Mouse (Mus musculus): Measurements from ENCODE around the gene Adnp. TPM values are rescaled to one million over a fixed set of nuclear protein-coding genes. Genes with fewer than 3 reads are reported as not detected.

Adnp gene
- 10 to 100 TPM; 81.3 to 94.6 TPM for total RNA-seq (2021)
- long read RNA-seq, experiment 1, full-length matches to known transcripts = 1 of 3 reads
- long read RNA-seq, experiment 1, partial matches to known transcripts = 1 of 3 reads
- long read RNA-seq, experiment 1, other reads (novel, unspliced or antisense) = 1 of 3 reads
- long read RNA-seq, experiment 2, full-length matches to known transcripts = 13 of 20 reads
- long read RNA-seq, experiment 2, partial matches to known transcripts = 3 of 20 reads
- long read RNA-seq, experiment 2, other reads (novel, unspliced or antisense) = 4 of 20 reads

- peak; percentile 94 to 96 for DNase-seq (ENCODE audit: low spot score in 2 of 2)
Measured at GRCm38 (mm10) chr2:168206725-168207644, at the start of gene Adnp. Gene Adnp (minus strand): TSS chr2:168207112.

- no peak for DNase-seq (ENCODE audit: low spot score in 2 of 2)
Measured at GRCm38 (mm10) chr2:168256506-168256905, 49.6 kb upstream of the Adnp start.

- no peak for DNase-seq (ENCODE audit: low spot score in 2 of 2)
Measured at GRCm38 (mm10) chr2:168253822-168254221, 46.9 kb upstream of the Adnp start.

- DNase-seq (ENCODE audit: low spot score in 2 of 2) = no peak
Measured at GRCm38 (mm10) chr2:168252639-168253292, 45.9 kb upstream of the Adnp start.

- peak; percentile 48 to 72 for DNase-seq (ENCODE audit: low spot score in 2 of 2)
Measured at GRCm38 (mm10) chr2:168250270-168250669, 43.4 kb upstream of the Adnp start.

- DNase-seq (ENCODE audit: low spot score in 2 of 2) = no peak
Measured at GRCm38 (mm10) chr2:168248856-168249245, 41.9 kb upstream of the Adnp start.

GRCm38 (mm10) chr2:168248167-168248855 is 41.4 kb upstream of the Adnp start:
- DNase-seq (ENCODE audit: low spot score in 2 of 2) = no peak

- no peak for DNase-seq (ENCODE audit: low spot score in 2 of 2)
Measured at GRCm38 (mm10) chr2:168245571-168245970, 38.7 kb upstream of the Adnp start.

- no peak for DNase-seq (ENCODE audit: low spot score in 2 of 2)
Measured at GRCm38 (mm10) chr2:168243278-168243677, 36.4 kb upstream of the Adnp start.

- DNase-seq (ENCODE audit: low spot score in 2 of 2) = no peak
Measured at GRCm38 (mm10) chr2:168242841-168243240, 35.9 kb upstream of the Adnp start.

- no peak for DNase-seq (ENCODE audit: low spot score in 2 of 2)
Measured at GRCm38 (mm10) chr2:168238335-168238734, 31.4 kb upstream of the Adnp start.

GRCm38 (mm10) chr2:168233286-168233685 is 26.4 kb upstream of the Adnp start:
- no peak for DNase-seq (ENCODE audit: low spot score in 2 of 2)

- no peak for DNase-seq (ENCODE audit: low spot score in 2 of 2)
Measured at GRCm38 (mm10) chr2:168231471-168231829, 24.5 kb upstream of the Adnp start.

GRCm38 (mm10) chr2:168230773-168231470 is 24.0 kb upstream of the Adnp start:
- peak in 1 of 2 experiments; percentile 6 for DNase-seq (ENCODE audit: low spot score in 2 of 2)

GRCm38 (mm10) chr2:168230026-168230728 is 23.3 kb upstream of the Adnp start, which contains the start of the genes Gm20716, Dpm1 and Mocs3:
Gene Gm20716 (minus strand): TSS chr2:168230364.
Gene Dpm1 (minus strand): TSS chr2:168230591.
Gene Mocs3 (plus strand): TSS chr2:168230622.
- peak; percentile 69 to 78 for DNase-seq (ENCODE audit: low spot score in 2 of 2)

GRCm38 (mm10) chr2:168229116-168230025 is 22.5 kb upstream of the Adnp start:
- DNase-seq (ENCODE audit: low spot score in 2 of 2) = peak in 1 of 2 experiments; percentile 21

GRCm38 (mm10) chr2:168223326-168223725 is 16.4 kb upstream of the Adnp start:
- DNase-seq (ENCODE audit: low spot score in 2 of 2) = no peak

- no peak for DNase-seq (ENCODE audit: low spot score in 2 of 2)
Measured at GRCm38 (mm10) chr2:168213788-168214397, 7.0 kb upstream of the Adnp start.
